Mouse (Mus musculus) lung, postnatal 25 days (tissue): ENCODE measurements around the gene Ninl.

Source experiments
- DNase-seq: peaks from one replicate; pipeline ENCODE4 v3.0.0; 2022; ENCODE audit warnings: low spot score

Gene Ninl

DNA sequence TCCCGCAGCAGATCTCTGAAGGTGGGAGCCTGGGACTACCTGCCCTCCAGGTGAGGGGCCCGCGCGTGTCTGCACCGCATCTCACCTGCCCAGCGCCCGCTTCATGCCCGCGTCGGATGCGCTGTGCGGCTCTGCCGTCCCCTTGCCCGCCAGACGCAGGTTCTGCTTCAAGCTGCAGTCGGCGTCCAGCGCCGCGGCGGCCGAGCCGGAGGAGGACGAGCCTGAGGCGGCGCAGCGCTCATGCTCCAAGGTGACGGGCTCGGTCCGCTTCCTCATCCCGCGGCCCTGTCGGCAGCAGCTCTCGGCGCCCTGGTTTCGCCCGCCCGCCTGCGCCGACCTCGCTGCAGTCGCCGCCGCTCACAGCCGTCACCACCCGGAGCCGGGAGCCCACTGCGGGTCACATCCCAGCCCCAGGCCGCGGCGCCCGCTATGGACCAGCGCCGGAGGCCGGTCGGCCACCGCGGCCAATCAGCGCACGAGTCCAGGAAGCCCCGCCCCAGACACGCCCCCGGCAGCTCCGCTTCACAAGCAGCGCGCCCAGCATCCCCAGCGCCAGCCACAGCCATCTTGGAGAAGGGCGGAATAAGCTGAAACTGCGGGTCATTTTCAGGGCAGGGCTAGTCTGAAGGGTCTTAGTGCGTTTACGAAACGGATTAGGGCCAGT, 134.8 kb downstream of the Ninl start, which contains the start of gene Abhd12:
TSS of gene Abhd12 (minus strand) at position 470 of the 664 bp plus-strand sequence.
- DNase-seq, result peak; percentile 98

DNA sequence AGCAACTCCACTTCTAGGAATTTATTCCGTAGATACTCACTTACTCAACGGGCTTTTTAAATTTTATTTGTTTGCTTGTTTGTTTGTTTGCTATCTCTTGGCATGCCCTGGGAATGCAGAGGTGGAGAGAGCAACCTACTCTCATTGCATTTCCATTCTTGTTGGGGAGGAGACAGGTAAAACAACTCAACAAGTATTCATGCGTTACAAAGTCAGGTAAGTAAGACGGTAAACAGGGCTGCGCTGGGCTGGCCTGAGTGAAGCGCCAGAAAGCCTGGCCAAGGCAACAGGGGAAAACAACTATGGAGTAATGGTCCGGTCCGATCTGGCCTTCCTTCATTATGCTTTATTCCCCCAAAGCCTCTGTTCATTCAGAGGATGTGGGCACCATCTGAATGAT, 136.8 kb downstream of the Ninl start:
- DNase-seq, result no peak

DNA sequence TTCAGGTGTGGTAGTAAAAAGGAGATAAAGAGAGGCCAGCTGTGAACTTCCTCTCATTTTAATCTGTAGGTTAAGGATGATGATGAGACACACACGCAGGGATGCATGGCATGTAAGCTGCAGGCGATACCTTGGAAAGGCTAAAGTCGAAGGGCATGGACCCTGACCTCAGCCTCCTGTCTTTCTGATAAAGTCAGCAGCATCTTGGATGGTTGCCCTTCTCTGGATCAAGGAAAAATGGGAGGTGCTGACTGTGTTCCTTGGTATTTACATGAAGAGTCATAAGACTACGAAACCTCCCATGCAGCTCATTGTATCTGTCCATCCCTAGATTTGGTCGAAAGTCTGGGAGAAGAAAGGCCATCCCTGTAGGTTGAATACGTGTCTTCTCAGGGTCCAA, 138.8 kb downstream of the Ninl start:
- no peak for DNase-seq

DNA sequence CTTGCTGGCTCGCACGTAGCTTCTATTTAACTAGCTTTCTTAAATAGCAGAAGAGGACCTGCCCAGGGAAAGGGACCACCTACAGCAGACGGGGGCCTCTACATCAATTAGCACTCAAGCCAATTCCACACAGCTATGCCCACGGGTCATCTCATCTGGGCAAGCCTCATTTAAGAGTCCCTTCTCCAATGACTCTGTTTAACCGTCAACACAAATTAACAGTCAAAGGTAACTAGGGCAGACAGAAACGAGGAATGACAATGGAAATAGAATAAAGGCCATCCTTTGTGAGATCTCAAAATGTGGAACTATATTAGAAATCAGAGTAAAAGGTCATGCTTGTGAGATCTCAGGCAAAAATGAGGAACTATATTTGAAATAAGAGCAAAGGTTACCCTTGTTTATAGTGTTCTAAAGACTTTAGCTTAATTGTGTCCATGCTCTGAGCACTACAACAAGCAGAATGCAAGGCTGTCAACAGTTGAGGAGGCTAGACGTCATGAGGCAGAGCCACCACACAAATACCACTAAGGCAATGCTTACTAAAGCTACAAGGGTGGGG, 143.4 kb downstream of the Ninl start:
- DNase-seq, result peak; percentile 16

DNA sequence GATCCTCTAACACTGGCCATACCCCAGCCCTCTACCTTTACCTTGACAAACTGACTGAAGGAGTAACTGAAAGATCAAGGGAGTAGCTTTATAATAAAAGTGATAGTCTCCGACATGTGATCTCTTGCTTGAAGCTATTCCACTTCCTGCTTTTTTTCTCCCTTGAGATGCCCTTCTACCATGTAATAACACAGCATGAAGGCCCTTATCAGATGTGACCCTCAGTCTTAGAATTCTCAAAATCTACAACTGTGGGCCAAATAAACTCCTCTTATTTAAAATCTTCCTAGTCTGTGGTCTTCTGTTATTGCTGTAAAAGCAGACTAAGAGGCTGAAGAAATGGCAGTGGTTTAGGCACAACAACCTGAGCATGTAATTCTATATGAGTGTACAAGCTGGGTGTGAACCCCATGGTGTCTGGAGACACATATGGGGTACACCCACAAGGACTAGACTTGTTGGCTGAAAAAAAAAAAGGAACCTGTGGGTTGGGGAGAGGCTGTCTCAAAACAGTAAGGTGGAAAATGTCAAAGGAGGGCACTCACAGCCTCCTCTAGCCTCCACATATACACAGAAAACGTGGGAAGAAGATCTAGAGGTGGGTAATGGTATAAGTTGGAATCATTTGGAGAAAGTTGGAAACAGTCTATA, 144.4 kb downstream of the Ninl start:
- DNase-seq, result peak; percentile 14

DNA sequence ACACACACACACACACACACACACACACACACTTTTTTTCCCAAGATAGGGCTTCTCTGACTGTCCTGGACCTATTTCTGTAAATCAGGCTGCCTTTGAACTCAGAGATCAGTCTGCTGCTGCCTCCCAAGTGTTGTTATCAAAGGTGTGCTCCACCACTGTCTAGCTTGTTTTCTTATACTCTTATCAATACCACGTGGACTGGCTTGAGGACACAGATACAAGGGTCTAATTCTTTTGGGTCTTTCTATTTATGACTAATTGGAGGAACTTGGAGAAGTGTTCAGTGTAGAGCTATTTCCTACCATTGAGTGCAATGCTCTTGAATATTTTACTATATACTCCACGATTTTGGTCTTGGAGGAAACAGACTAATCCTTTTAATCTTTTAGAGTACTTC, 151.8 kb downstream of the Ninl start:
- no peak for DNase-seq

DNA sequence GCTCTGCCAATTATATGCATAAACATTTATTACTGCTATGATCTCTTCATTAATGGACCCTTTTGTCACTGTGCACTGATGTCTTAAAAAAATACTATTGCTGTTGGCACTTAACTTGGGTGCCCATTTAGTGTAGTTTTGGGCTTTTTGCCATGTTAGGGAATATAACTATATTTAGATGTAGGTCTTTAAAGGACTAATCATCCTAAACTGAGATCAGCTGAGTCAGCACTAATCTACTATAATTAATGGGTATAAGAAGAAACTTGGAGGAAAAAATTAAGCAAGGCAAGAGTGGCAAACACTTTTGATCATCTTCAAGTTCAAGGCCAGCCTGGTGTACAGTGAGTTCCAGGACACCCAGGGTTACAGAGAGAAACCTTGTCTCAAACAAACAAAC, 152.9 kb downstream of the Ninl start:
- no peak for DNase-seq

DNA sequence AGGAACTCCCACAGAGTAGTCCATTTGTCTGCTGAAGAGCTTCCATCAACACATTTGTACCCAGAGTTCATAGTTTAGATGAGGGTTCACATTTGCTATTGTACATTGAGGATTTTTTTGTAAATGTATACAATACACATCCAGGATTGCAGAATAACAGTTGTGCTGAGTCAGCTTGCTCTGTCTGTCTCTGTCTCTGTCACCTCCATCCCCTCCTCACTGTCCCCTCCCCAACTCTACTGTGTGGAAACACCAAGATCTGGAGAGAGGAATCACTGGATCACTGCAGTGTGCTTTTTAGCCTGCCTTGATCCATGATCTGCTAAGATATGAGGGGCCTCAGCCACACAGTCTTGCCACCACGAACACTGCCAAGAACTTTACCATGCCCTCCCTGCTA, 153.4 kb downstream of the Ninl start:
- DNase-seq, result no peak

DNA sequence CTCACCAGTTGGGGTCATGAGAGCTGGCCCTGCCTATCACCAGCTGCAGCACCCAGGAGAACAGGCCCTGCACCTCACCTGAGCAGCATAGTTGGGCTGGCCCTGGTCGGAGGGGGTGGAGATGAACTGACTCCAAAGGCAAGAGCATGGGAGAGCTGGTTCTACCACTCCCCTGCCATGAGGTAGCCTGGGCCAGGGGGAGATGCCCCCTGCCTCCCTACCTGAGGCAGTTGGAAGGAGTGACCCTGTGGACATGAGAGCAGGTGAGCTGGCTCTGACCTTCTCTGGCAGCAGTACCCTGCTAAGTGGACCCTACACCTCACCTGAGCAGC, 154.4 kb downstream of the Ninl start:
- DNase-seq, result no peak
